Mouse (Mus musculus): ENCODE data around the gene Hsd17b11.

DNA sequence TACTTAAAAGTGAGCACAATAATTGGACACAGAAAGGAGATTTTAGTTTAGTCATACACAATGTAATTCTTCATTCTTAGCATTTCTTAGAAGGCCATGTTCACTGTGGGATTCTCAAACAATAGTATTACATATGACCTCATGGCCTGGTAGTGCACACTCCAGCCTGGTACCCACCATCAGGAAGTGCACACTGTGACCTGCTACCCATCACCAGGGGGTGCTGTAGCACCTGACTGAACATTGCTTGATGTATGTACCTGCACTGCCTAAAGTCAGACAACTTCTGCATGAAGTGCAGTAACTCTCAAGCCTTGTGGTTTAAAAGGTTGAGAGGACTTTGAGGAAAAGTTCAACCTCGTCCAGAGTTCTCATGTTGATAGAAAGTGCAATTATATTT, 28.1 kb downstream of the Hsd17b11 start:
- TF ChIP-seq POLR2A (IDR thresholded peaks at IDR 0.05; ENCODE audit: low read depth, low read length) (no peak), CTCF (IDR thresholded peaks at IDR 0.05; ENCODE audit: extremely low read depth, insufficient read length, insufficient replicate concordance, low read depth, low read length) (peak; percentile 40; the same call in 1 of the 2 replicates)
